Mouse (Mus musculus) olfactory bulb, adult 2 months (tissue): ENCODE data around the gene Ano6. TPM values are rescaled to one million over a fixed set of nuclear protein-coding genes. Genes with fewer than 3 reads are reported as not detected.

Experiments used
- H3K27ac ChIP-seq: fragments of 200-500 bp; 2 replicates; pipeline ENCODE4 v1.5.1; 2012; ENCODE audit warnings: low read depth, low read length; ENCODE audit not compliant: insufficient read depth
- H3K4me1 ChIP-seq: fragments of 200-500 bp; 2 replicates; pipeline ENCODE4 v1.6.1; 2012; ENCODE audit warnings: low read length; ENCODE audit not compliant: control insufficient read depth, insufficient read depth
- H3K4me3 ChIP-seq: fragments of 200-500 bp; 2 replicates; pipeline ENCODE4 v1.5.1; 2012; ENCODE audit warnings: mild to moderate bottlenecking, low read depth, low read length, moderate library complexity; ENCODE audit not compliant: insufficient read depth
- CTCF ChIP-seq: fragments of 200-500 bp; IDR thresholded peaks from 2 replicates; pipeline ENCODE4 v1.5.1; 2012; ENCODE audit warnings: low read depth, mild to moderate bottlenecking, low read length, moderate library complexity; ENCODE audit not compliant: insufficient read depth
- POLR2A ChIP-seq: fragments of 200-500 bp; IDR thresholded peaks from 2 replicates; pipeline ENCODE4 v1.6.1; 2012; ENCODE audit warnings: mild to moderate bottlenecking, low read depth, low read length, moderate library complexity; ENCODE audit not compliant: insufficient read depth
- WGBS: fragments of 180-500 bp; shearing (Covaris S2); methylation state at CpG from one replicate; pipeline ENCODE4 v1.1.7; 2018; 5-methylcytosine and 5-hydroxymethylcytosine counted together
- polyA plus RNA-seq: library from polyadenylated mRNA; stranded (reverse); fragments of >200 nt; gene quantifications from 2 replicates; pipeline ENCODE4 v1.2.4, GENCODE M21; 2012; ENCODE audit warnings: low replicate concordance; ENCODE audit not compliant: missing spikeins, insufficient read depth, insufficient read length

Ano6 gene
- polyA plus RNA-seq, 1 experiment: not detected

DNA sequence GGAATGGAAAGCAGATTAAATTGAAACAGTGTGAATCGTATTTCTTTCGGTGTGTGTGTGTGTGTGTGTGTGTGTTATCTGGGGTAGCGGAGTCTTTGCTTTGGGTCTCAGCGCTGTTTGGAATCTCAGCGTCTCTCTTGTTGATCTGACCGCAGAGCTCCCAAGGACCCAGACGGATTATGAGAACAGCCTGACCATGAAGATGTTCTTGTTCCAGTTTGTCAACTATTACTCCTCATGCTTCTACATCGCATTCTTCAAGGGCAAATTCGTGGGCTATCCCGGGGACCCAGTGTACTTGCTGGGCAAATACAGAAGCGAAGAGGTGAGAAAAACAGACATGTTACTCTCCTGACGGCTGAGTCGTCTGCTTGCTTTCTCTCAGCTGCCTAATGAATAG, 158.7 kb downstream of the Ano6 start:
- H3K27ac ChIP-seq: no peak overlapping the region
- no peak for TF ChIP-seq CTCF
- no peak for TF ChIP-seq POLR2A
- 76% methylated on average over 13 of the region's 13 CpGs for WGBS
- peaks cover 22% of the 10 kb centered on the region for H3K4me1 ChIP-seq
- no peak overlapping the region for H3K4me3 ChIP-seq

DNA sequence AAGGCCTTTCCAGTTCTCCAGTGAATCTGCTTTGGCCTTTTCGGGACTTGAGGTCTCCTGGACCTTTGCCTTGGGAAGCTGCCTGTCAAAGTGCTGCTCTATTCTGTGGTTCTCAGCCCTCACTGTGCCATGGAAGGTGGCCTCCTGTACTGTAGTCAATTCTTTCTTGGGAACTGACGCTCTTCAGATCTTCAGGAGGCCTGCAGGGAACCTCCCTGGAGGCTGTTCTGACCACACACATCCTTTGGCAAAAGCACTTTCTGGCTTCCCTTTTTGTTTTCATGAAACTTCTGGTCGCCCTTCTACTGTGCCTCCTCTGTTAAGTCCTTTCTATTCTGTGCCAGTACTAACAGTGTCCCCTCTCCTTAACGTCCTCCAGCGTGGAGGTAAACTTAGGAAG, 160.9 kb downstream of the Ano6 start:
- Histone ChIP-seq H3K4me1 (peaks cover 17% of the 10 kb centered on the region), H3K27ac (no peak overlapping the region), H3K4me3 (no peak overlapping the region)
- 36% methylated on average over 5 of the region's 5 CpGs for WGBS
- no peak for TF ChIP-seq POLR2A
- no peak for TF ChIP-seq CTCF

DNA sequence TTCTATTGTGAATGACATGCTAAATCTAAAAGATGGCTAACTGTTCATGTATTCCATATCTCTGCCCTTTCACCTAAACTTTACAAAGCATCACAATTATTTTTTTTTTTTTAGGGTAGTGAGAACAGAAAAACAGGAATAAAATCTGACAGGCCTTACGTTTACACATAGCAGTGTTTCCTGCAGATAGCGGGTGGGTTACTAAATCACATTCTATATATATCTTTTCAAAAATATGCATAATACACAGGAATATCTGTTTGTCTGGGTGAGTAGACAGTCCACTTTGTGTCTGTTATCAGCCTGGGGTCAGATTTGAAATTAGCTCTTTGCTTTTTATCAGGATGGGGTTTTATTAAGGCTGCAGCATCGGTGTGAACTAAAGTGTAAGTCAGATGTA, 166.0 kb downstream of the Ano6 start:
- Histone ChIP-seq H3K4me1 (peaks cover 3% of the 10 kb centered on the region; the same call in 1 of the 2 replicates), H3K4me3 (no peak overlapping the region), H3K27ac (no peak overlapping the region)
- TF ChIP-seq POLR2A (no peak), CTCF (no peak)
- 84% methylated on average over 3 of the region's 3 CpGs for WGBS

DNA sequence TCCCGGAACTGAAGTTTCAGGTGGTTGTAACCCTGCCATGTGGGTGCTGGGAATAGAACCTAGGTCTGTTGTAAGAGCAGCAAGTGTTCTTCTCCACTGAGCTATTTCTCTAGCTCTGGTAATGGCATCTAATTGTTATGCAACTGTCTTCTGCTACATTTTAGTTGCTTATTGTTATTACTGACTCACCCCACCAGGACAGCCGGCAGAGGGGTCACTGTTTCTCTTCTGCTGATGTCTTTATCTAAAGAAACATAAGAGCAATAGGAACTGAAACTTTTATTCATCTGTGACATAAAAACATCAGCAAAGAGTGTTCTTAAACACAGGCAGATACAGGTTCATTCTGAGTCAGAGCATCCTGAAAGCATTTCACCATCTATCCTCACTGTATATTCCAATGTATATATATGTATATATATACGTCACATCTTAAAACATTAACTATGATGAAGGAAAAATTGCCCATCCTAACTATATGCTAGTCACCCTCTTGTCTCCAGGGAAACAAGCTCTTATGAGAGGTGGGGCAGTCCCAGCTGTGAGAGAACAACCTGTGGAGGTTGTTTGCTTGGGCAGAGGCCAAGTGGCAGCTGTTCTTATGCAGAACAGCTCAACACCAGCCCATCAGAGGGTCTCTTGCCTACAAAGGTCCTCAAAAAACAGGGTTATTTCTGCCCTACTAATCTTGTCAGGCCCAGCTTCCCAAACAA, 171.9 kb downstream of the Ano6 start:
- Histone ChIP-seq H3K27ac (no peak overlapping the region), H3K4me1 (peaks cover 14% of the 10 kb centered on the region), H3K4me3 (no peak overlapping the region)
- 77% methylated on average over 3 of the region's 3 CpGs for WGBS
- no peak for TF ChIP-seq POLR2A
- TF ChIP-seq CTCF: no peak

DNA sequence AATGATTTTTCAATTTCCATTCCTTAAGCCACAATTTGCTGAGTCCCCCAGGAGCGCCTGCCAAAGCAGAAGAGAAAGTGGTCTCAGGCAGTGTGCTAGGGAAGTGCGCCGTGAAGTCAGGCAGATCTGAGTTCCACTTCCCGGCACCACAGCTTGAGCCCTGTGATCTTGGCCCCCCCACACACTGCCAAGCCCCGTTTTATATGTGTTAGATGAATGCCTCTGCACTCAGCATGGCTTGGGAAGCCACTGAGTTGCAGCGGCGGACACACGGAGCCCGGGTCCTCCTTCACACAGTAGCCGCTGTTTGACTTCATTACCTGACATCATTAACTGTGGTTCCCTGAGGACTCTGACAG, 172.5 kb downstream of the Ano6 start:
- TF ChIP-seq POLR2A: no peak
- TF ChIP-seq CTCF: no peak
- H3K4me3 ChIP-seq: no peak overlapping the region
- peaks cover 14% of the 10 kb centered on the region for H3K4me1 ChIP-seq
- H3K27ac ChIP-seq: no peak overlapping the region
- 65% methylated on average over 10 of the region's 10 CpGs for WGBS

DNA sequence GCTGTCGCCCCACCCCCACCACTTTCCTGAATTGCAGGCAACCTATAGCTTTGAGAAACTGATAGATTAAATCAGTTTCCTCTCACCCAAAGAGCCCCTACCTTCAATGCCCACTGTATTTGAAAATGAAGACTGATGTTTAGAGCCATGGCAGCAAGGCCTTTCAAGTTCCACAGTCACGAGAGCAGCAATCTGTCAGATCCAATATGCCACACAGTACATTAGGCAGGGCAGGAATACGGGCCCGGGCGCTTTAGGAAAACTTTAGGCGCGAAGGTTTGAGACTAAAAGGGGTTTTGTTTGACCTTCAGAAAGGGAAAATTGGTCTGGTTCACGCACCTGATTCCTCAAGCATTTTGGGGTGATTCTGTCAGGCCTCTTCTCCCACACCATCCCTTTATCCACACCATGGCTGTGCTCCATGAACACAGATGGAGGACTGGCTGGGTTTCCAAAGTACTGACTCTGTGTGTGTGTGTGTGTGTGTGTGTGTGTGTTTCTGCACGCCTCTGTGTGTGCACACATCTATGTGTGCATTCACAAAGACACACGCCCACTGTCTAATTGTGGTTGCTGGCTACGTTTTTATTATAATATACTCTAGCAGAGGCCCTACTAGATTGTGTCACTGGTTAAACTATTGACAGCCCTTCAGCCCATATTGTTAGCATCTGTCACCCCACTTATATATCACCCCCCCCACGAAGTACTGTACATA, 173.0 kb downstream of the Ano6 start:
- no peak overlapping the region for H3K4me3 ChIP-seq
- WGBS: 70% methylated on average over 12 of the region's 12 CpGs
- no peak overlapping the region for H3K27ac ChIP-seq
- H3K4me1 ChIP-seq: peaks cover 14% of the 10 kb centered on the region
- TF ChIP-seq POLR2A (no peak), CTCF (no peak)

DNA sequence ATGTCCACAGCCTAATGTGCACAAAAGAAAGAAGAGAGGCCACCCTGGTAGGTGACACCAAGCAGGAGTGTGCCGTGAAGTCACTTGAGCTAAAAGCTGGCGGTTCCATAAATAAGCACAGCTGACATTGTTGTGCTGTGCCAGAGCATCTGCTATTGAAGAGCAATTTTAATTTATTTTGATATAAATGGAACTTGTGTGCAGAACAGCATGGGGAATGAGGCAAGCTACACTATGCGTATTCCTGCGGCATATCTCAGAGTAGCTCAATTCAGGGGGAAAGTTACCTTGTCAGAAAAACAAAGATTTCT, 173.6 kb downstream of the Ano6 start:
- H3K27ac ChIP-seq: no peak overlapping the region

DNA sequence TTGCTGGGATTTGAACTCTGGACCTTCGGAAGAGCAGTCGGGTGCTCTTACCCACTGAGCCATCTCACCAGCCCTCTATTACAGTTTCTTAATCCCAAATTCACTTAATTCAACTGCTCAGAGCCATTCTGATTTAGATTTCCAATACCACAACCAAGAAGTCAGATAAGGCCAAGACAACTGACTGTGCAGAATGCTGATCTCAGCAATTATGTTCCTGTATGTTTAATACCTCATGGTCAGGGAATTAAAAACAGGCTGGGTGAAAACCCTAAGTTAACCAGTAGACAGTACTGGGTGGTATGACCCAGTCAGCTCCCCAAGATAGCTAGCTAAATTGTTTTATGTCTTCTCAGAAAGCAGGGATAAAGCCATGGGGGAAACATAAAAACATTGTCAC, 176.3 kb downstream of the Ano6 start:
- WGBS: 100% methylated on average over 2 of the region's 2 CpGs
- no peak overlapping the region for H3K27ac ChIP-seq
- TF ChIP-seq CTCF: no peak
- TF ChIP-seq POLR2A: no peak

More for the DNA sequence above, 173.6 kb downstream of the Ano6 start:
- no peak overlapping the region for H3K4me3 ChIP-seq
- peaks cover 14% of the 10 kb centered on the region for H3K4me1 ChIP-seq
- TF ChIP-seq CTCF: no peak
- no peak for TF ChIP-seq POLR2A
- 51% methylated on average over 4 of the region's 4 CpGs for WGBS

DNA sequence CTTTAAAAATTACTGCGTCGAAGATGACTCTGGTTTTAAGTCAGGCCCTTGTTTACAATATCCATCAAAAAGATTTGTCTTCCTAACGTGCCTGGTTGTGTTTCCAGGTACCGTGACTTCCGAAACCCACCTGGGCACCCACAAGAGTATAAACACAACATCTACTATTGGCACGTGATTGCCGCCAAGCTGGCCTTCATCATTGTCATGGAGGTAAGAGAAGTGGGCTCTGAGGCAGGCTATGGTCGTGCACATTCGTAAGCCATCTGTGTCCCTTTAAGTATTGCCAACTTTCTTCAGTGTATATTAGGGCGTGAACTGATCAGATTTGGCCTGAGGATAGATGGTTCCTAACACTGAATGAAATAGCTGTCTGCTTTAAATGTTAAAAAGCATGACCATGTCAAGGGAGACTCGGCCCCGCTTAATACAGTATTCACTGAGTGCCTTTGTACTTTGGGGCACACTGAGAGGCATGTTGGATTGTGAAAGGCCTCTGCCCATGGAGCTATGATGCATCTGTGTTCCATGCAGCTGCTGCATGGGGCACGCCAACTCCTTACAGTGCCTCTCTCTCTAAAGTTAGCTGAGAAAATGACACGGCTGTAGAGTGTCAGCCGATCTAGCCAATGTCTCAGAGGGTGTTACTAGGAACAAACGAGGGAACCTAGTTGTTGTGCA, 177.0 kb downstream of the Ano6 start:
- WGBS: 74% methylated on average over 16 of the region's 16 CpGs
- Histone ChIP-seq H3K27ac (no peak overlapping the region), H3K4me1 (peaks cover 15% of the 10 kb centered on the region), H3K4me3 (no peak overlapping the region)
- TF ChIP-seq CTCF: no peak
- TF ChIP-seq POLR2A: no peak

More for the DNA sequence above, 176.3 kb downstream of the Ano6 start:
- Histone ChIP-seq H3K4me3 (no peak overlapping the region), H3K4me1 (peaks cover 17% of the 10 kb centered on the region)
